Mouse (Mus musculus) forebrain, embryonic 16.5 days (tissue): ENCODE measurements around the gene Jsrp1. TPM values are rescaled to one million over a fixed set of nuclear protein-coding genes. Genes with fewer than 3 reads are reported as not detected.

Experiments used
- ATAC-seq: fragments of 200-750 bp; cut with Nextera tagmentation; 2 replicates; pipeline ENCODE4 v1.8.0; 2017; ENCODE audit warnings: mild to moderate bottlenecking, moderate library complexity
- H3K27ac ChIP-seq: fragments of 300-500 bp; sonication (generic); 2 replicates; pipeline ENCODE4 v1.5.1; 2014; ENCODE audit warnings: low read length, control low read depth
- H3K27me3 ChIP-seq: fragments of 300-500 bp; sonication (generic); replicated peaks from 2 replicates; pipeline ENCODE4 v1.6.1; 2014; ENCODE audit warnings: low read length; ENCODE audit not compliant: control insufficient read depth, insufficient read depth
- H3K36me3 ChIP-seq: fragments of 300-500 bp; sonication (generic); 2 replicates; pipeline ENCODE4 v1.6.1; 2014; ENCODE audit not compliant: control insufficient read depth, insufficient read depth
- H3K4me1 ChIP-seq: fragments of 300-500 bp; sonication (generic); replicated peaks from 2 replicates; pipeline ENCODE4 v1.6.1; 2014; ENCODE audit warnings: low read length; ENCODE audit not compliant: control insufficient read depth, insufficient read depth
- H3K4me2 ChIP-seq: fragments of 300-500 bp; sonication (generic); 2 replicates; pipeline ENCODE4 v1.6.1; 2014; ENCODE audit warnings: mild to moderate bottlenecking, low read length, control low read depth
- H3K4me3 ChIP-seq: fragments of 300-500 bp; sonication (generic); replicated peaks from 2 replicates; pipeline ENCODE4 v1.5.1; 2014; ENCODE audit warnings: mild to moderate bottlenecking, low read length, control low read depth
- H3K9ac ChIP-seq: fragments of 300-500 bp; sonication (generic); replicated peaks from 2 replicates; pipeline ENCODE4 v1.6.1; 2014; ENCODE audit warnings: low read depth, low read length, control low read depth
- H3K9me3 ChIP-seq: fragments of 300-500 bp; sonication (generic); 2 replicates; pipeline ENCODE4 v1.6.1; 2016; ENCODE audit warnings: low read length; ENCODE audit not compliant: control insufficient read depth
- WGBS: fragments of 180-500 bp; shearing (Covaris S2); extraction: QIAGEN DNeasy Blood & Tissue Kit; methylation state at CpG from one replicate; pipeline ENCODE4 v1.1.7; 2014; 5-methylcytosine and 5-hydroxymethylcytosine counted together
- polyA plus RNA-seq: library from polyadenylated mRNA; unstranded; fragments of >200 nt; fragmentation: Nextera tagmentation; extraction: Ambion mirVana; gene quantifications from 2 replicates; pipeline ENCODE4 v1.2.1, GENCODE M21; 2015

Gene Jsrp1
- not detected in 2 replicates for polyA plus RNA-seq

DNA sequence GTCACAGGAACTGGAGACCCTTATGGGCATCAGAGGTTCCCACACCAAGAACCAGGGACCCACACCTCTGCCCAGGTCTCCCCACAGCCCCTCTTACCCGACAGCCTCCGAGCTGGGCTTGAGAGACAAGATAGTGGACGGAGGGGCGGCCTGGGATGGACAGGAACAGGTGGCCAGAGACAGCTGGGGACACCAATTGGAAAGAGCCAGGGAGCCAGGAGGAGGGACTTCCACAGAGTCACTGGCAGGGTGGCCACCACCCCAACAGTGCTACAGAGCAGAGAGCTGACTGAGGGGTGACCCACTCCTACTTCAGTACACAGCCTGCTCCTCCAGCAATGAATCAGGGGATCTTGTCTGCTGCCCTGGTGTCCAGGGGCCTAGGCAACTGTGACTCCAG is at the start of gene Jsrp1:
TSS of gene Jsrp1 (minus strand) at position 133 of the 400 bp plus-strand sequence.
- Histone ChIP-seq H3K36me3 (no peaks in the 10 kb centered on the region), H3K27ac (no peak within 1 kb of the TSS), H3K9ac (no peak within 1 kb of the TSS), H3K9me3 (no peaks in the 10 kb centered on the region), H3K27me3 (peaks cover 21% of the 10 kb centered on the region), H3K4me1 (peaks cover 7% of the 10 kb centered on the region; the same call in 1 of the 2 replicates), H3K4me2 (no peak within 1 kb of the TSS), H3K4me3 (no peak within 1 kb of the TSS)
- WGBS = 82% methylated on average over 4 of the region's 4 CpGs
- ATAC-seq = no peak

DNA sequence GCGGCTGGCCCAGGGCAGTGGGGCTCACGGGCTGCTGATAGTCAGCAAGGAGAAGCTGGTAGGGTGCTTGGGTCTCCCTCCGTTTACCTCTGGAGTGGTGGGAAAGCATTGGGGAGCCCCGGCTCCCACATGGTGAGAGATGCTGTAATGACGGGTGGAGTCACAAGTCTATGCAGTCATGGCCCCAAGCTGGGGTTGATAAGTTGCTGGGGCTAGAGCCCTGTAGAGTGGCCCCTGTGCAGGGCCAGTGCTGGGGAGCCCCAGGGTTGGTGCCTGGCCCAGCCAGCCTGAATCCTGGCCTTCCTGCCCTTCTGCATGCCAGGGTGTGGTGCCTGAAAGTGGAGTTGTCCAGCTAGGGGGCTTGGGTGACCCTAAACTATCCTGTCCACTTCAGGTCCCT is 49.0 kb upstream of the Jsrp1 start:
- no peaks in the 10 kb centered on the region for H3K9me3 ChIP-seq
- H3K36me3 ChIP-seq = peaks cover 15% of the 10 kb centered on the region; the same call in 1 of the 2 replicates
- WGBS = 93% methylated on average over 5 of the region's 5 CpGs
- no peak overlapping the region for H3K9ac ChIP-seq
- no peaks in the 10 kb centered on the region for H3K27me3 ChIP-seq
- no peak for ATAC-seq
- no peak overlapping the region for H3K4me3 ChIP-seq
- H3K4me2 ChIP-seq = no peak overlapping the region
- H3K27ac ChIP-seq = no peak overlapping the region
- peaks cover 2% of the 10 kb centered on the region; the same call in 1 of the 2 replicates for H3K4me1 ChIP-seq

DNA sequence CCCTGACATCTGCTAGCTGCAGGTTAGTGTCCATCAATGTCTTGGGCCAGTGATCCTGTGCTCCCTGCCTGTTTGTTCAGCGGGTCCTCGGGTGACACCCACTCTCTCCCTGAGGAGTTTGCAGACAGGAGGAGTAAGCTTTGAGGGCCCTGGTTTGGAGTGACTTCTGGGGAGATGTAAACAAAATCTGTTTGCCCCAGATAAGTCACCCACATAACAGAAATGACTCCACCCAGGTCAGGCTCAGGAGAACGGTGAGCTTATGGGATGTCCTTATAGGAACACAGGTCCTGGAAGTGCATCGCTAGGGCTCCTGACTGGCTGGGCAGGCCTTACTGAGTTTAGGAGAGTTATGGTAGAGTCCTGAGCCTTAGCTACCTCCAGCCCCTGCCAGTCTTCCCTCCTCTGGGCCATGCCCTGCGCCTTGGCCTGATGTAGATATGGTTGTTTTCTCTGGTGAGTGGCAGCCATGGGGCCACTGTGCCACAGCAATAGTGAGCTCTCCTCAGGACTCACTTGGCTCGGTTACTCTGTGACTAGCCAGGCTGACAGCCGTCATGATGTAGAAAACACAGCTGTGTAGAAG is 45.1 kb upstream of the Jsrp1 start:
- Histone ChIP-seq H3K27me3 (no peaks in the 10 kb centered on the region), H3K9ac (no peak overlapping the region)
- WGBS = 90% methylated on average over 7 of the region's 7 CpGs

DNA sequence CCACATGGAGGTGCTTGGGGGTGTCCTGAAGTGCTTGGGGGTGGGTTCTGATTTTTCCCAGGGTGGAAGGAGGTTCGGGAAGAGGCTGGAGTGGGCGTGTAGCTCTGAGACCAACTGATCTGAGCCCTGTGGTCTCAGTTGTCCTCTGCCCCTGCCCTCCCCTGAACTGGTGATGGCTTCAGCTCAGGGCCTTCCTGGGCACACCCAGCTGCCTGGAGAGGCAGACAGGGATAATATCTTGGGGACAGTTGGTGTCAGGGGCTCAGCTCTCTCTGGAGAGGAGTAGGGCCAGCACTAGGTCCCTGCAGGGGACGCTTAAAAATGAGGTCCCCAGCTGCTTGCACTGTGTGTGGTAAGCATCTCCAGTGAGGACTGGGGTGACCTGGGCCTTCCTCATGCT is 44.5 kb upstream of the Jsrp1 start:
- no peak overlapping the region for H3K4me2 ChIP-seq
- H3K27ac ChIP-seq = no peak overlapping the region
- peaks cover 30% of the 10 kb centered on the region for H3K4me1 ChIP-seq
- H3K9me3 ChIP-seq = no peaks in the 10 kb centered on the region
- H3K27me3 ChIP-seq = no peaks in the 10 kb centered on the region
- no peak overlapping the region for H3K9ac ChIP-seq
- 63% methylated on average over 3 of the region's 3 CpGs for WGBS
- H3K36me3 ChIP-seq = peaks cover 7% of the 10 kb centered on the region; the same call in 1 of the 2 replicates
- H3K4me3 ChIP-seq = no peak overlapping the region
- no peak for ATAC-seq

More for the DNA sequence above, 45.1 kb upstream of the Jsrp1 start:
- Histone ChIP-seq H3K4me2 (no peak overlapping the region), H3K4me1 (peaks cover 30% of the 10 kb centered on the region), H3K9me3 (no peaks in the 10 kb centered on the region), H3K27ac (no peak overlapping the region), H3K36me3 (peaks cover 10% of the 10 kb centered on the region; the same call in 1 of the 2 replicates), H3K4me3 (no peak overlapping the region)
- ATAC-seq = no peak

DNA sequence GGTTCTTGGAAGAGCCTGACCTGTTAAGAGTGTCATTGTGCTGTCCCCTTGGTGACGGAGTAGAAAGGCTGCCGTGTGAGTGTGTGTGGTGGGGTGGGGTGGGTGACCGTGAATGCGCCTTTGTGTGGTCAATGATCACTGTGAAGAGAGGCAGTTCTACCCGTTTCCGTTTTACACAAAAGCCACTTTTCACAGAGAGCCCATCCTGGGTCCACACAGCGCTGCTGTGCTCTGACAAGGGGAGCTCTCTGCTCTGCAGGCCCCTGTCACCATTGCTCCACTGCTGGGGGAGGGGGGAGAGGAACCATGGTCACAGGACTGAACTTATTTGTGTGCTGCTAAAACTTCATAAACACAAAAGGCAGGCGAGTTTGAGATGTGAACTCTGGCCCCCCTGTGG is 44.1 kb upstream of the Jsrp1 start:
- H3K36me3 ChIP-seq = peaks cover 6% of the 10 kb centered on the region
- H3K27me3 ChIP-seq = no peaks in the 10 kb centered on the region
- no peak overlapping the region for H3K4me2 ChIP-seq
- H3K9me3 ChIP-seq = no peaks in the 10 kb centered on the region
- 38% methylated on average over 8 of the region's 8 CpGs for WGBS
- H3K4me3 ChIP-seq = no peak overlapping the region
- H3K9ac ChIP-seq = no peak overlapping the region
- peaks cover 30% of the 10 kb centered on the region for H3K4me1 ChIP-seq
- H3K27ac ChIP-seq = no peak overlapping the region
- ATAC-seq = no peak

DNA sequence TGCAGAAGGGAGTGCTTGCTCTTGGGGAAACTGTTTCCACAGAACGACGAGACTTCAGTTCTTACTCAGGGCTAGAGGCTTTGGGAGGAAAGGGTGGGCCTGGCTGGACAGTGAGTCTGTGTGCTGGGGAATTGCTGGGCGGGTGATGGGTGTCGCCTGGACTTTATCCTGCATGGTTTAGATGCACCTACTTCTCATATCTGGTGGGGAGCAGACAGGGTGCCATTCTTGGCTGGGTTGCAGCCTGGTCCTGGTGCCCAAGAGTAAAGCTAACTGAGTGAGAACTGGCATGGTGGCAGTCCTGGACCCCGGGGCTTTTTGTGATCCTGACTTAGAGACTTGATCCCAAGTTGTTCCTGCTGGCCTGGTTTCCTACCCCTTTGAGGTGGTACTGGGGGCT is 43.6 kb upstream of the Jsrp1 start:
- no peak for ATAC-seq
- H3K9ac ChIP-seq = no peak overlapping the region
- no peaks in the 10 kb centered on the region for H3K27me3 ChIP-seq
- H3K9me3 ChIP-seq = no peaks in the 10 kb centered on the region
- H3K4me3 ChIP-seq = no peak overlapping the region
- H3K4me2 ChIP-seq = no peak overlapping the region
- 88% methylated on average over 5 of the region's 5 CpGs for WGBS
- H3K27ac ChIP-seq = no peak overlapping the region
- peaks cover 30% of the 10 kb centered on the region for H3K4me1 ChIP-seq
- peaks cover 10% of the 10 kb centered on the region for H3K36me3 ChIP-seq

DNA sequence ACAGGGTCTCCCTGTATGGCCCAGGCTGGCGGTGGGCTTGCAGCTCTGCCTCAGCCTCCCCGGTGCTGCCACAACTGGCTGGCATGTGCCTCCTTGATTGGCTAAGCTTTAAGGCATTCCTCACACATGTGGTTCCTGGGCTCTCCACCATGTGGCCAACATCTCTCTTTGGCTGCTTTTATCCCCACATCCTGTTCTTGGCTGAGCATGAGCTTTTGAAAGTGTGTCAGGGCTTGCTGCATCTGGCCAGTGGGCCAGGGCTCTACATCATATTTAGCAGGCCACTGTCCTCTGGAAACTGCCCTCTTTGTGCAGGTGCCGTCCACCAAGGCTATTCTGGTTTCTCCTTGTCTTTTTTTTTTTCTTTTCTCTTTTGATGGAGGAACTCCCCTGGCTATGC is 43.0 kb upstream of the Jsrp1 start:
- Histone ChIP-seq H3K9me3 (no peaks in the 10 kb centered on the region), H3K4me1 (peaks cover 30% of the 10 kb centered on the region), H3K9ac (no peak overlapping the region), H3K4me3 (peak overlapping the region; percentile 69; the same call in 1 of the 2 replicates), H3K27me3 (no peaks in the 10 kb centered on the region), H3K4me2 (peak overlapping the region; percentile 99), H3K36me3 (peaks cover 13% of the 10 kb centered on the region), H3K27ac (no peak overlapping the region)
- no peak for ATAC-seq
- WGBS = 64% methylated on average over 3 of the region's 3 CpGs

DNA sequence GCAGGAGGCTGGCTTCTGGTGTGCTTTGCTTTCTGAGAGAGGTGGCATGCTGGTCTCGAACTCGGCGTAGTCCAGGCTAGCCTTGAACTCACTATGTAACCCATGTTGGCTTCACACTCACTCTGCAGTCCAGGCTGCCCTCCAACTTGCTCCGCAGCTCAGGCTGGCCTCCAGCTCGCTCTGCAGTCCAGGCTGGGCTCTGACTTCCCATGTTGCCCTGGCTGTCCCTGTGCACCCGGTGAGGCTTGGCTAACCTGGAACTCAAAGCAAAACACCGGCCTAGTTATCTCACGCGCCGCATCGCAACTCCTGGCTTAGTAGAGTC is 42.4 kb upstream of the Jsrp1 start:
- Histone ChIP-seq H3K4me3 (peak overlapping the region; percentile 69), H3K27ac (no peak overlapping the region), H3K36me3 (peaks cover 16% of the 10 kb centered on the region), H3K4me2 (peak overlapping the region; percentile 99), H3K27me3 (no peaks in the 10 kb centered on the region), H3K4me1 (peaks cover 30% of the 10 kb centered on the region), H3K9me3 (no peaks in the 10 kb centered on the region), H3K9ac (peak overlapping the region; percentile 84)
- ATAC-seq = no peak
- 25% methylated on average over 11 of the region's 11 CpGs for WGBS

DNA sequence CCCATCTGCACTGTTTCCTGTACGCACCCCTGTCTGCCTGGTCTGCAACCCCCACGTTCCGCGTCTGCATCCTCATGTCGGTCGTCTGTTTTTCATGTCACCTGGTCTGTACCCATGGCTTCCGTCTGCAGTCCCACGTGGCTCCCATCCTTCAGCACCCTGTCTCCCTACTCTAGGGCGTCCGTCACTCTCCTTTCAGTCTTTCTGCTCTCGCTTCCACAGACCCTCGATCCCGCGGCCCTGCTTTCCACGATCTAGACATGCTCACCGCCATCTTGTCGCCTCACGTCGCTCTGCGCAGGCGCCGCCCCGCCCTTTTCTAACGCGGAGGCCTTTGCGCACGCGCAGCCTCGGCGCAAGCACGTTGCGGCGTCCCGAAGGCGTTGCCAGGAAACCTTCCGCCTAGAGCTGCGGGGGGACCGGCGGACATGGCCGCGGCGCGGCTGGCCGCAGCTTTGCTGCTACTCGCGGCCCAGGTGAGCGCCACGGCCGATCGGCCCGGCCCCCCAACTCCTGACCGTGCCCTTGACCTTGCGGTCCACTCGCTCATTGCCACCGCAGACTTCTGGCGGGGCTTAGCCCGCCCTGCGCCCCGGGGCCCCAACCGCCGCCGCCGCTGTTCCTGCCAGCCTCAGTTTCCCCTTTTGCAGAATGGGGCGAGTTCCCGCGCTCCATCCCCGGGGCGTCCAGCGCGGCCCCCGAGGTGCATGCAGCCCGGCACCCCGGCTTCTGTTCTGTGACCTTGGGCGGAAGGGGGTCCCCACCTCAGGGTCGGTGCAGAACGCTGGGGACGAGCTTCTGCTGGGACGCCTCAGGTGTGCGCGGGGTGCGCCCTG is 41.8 kb upstream of the Jsrp1 start, which contains the start of the genes Lsm7 and Sppl2b:
TSS of gene Lsm7 (minus strand) at position 297 of the 836 bp plus-strand sequence.
TSS of gene Sppl2b (plus strand) at position 363 of the 836 bp plus-strand sequence.
- Histone ChIP-seq H3K9ac (peak within 1 kb of the TSS; percentile 84), H3K4me1 (peaks cover 30% of the 10 kb centered on the region), H3K4me2 (peak within 1 kb of the TSS; percentile 99), H3K9me3 (no peaks in the 10 kb centered on the region), H3K36me3 (peaks cover 16% of the 10 kb centered on the region), H3K4me3 (peak within 1 kb of the TSS; percentile 69), H3K27me3 (no peaks in the 10 kb centered on the region), H3K27ac (peak within 1 kb of the TSS; percentile 78)
- under 1% methylated on average over 81 of the region's 81 CpGs for WGBS
- peak; percentile 88 for ATAC-seq
